ENCODE assay signal across 20 mouse cellular contexts in genomic region chr10:53725301-53725700, GRCm38 (mm10). TPM values are rescaled to one million over a fixed set of nuclear protein-coding genes. Genes with fewer than 3 reads are reported as not detected.
DNase-seq lines count a peak whose midpoint lies in the region; ATAC-seq lines count a peak whose summit lies in the region.
"Had no signal": no experiment of that assay in that cellular context is flagged by ENCODE, and none has a peak within 500 bp of the region (broad histone marks: within the 10 kb centered on the region; RNA-seq: fewer than 3 reads in every experiment).

No protein-coding gene starts in this region.

- H3K4me2 ChIP-seq in midbrain, embryonic 11.5 days = no peak overlapping the region
- H3K4me2 ChIP-seq in midbrain, embryonic 13.5 days (replicated peaks) = no peak overlapping the region

- ATAC-seq in midbrain, embryonic 11.5 days (ENCODE audit: low FRiP score) = no peak
- no peak for ATAC-seq in midbrain, embryonic 13.5 days
- ATAC-seq: activated CD4-positive, CD25-positive, alpha-beta regulatory T cell, adult 4 months; CD4-positive, CD25-positive, alpha-beta regulatory T cell, adult 4 months; Patski had no signal

- H3K27me3 ChIP-seq in midbrain, embryonic 11.5 days (ENCODE audit: control insufficient read depth, insufficient read depth, low read length) = no peaks in the 10 kb centered on the region
- no peaks in the 10 kb centered on the region for H3K27me3 ChIP-seq in midbrain, embryonic 13.5 days
- H3K27me3 ChIP-seq: CH12.LX, Patski had no signal

- H3K27ac ChIP-seq in midbrain, embryonic 11.5 days (ENCODE audit: low read depth, low read length) = no peak overlapping the region
- H3K27ac ChIP-seq in midbrain, embryonic 13.5 days = no peak overlapping the region

- 36% methylated on average over 2 of the region's 2 CpGs for WGBS in midbrain, embryonic 11.5 days
- WGBS in midbrain, embryonic 13.5 days = 36% methylated on average over 2 of the region's 2 CpGs

- no peaks in the 10 kb centered on the region for H3K4me1 ChIP-seq in midbrain, embryonic 11.5 days (ENCODE audit: control insufficient read depth, insufficient read depth, low read length)
- H3K4me1 ChIP-seq in midbrain, embryonic 13.5 days (replicated peaks) = no peaks in the 10 kb centered on the region

- no peaks in the 10 kb centered on the region for H3K36me3 ChIP-seq in midbrain, embryonic 11.5 days (ENCODE audit: control insufficient read depth, insufficient read depth, low read length)
- H3K36me3 ChIP-seq in midbrain, embryonic 13.5 days = no peaks in the 10 kb centered on the region
- H3K36me3 ChIP-seq: G1E had no signal

- no peak overlapping the region for H3K4me3 ChIP-seq in midbrain, embryonic 11.5 days (ENCODE audit: low read depth, low read length)
- no peak overlapping the region for H3K4me3 ChIP-seq in midbrain, embryonic 13.5 days (replicated peaks)

- peak; percentile 57 for DNase-seq in midbrain, embryonic 11.5 days (ENCODE audit: low spot score, missing footprints)
- DNase-seq in retina, postnatal 1 day = peak; percentile 54
- no peak for DNase-seq in retina, embryonic 14.5 days (ENCODE audit: low spot score)
- DNase-seq: adrenal gland, adult 2 months; adrenal gland, adult 8-10 months; adrenal gland, postnatal 10 days; adrenal gland, postnatal 14 days; adrenal gland, postnatal 25 days; adrenal gland, postnatal 36 days; B cell, adult 2 months; cerebellum, adult 11 months; cerebellum, adult 11-12 months; cerebellum, adult 18-20 months had no signal

- no peaks in the 10 kb centered on the region for H3K9me3 ChIP-seq in midbrain, embryonic 11.5 days (ENCODE audit: control insufficient read depth, low read length)
- peaks cover 3% of the 10 kb centered on the region; the same call in 1 of the 2 replicates for H3K9me3 ChIP-seq in midbrain, embryonic 13.5 days
- H3K9me3 ChIP-seq: G1E had no signal

- H3K9ac ChIP-seq in midbrain, embryonic 11.5 days (ENCODE audit: low read length) = no peak overlapping the region
- no peak overlapping the region for H3K9ac ChIP-seq in midbrain, embryonic 13.5 days (replicated peaks)

RNA-seq across cellular contexts. Expression of gene Fam184a, which starts 25.6 kb away (rescaled TPM):
- polyA plus RNA-seq in midbrain, embryonic 11.5 days (2014; fragmentation: Nextera tagmentation; extraction: Ambion mirVana) = 4.9 and 6.0 TPM in 2 replicates
- polyA plus RNA-seq in midbrain, embryonic 13.5 days (2015; fragmentation: Nextera tagmentation; extraction: Ambion mirVana) = 10.0 and 10.6 TPM in 2 replicates
- polyA plus RNA-seq: activated CD4-positive, CD25-positive, alpha-beta regulatory T cell, adult 4 months; C2C12; CD4-positive, CD25-positive, alpha-beta regulatory T cell, adult 4 months; G1E had no signal
